Mouse (Mus musculus): ENCODE measurements around the gene Il25. TPM values are rescaled to one million over a fixed set of nuclear protein-coding genes. Genes with fewer than 3 reads are reported as not detected.

Gene Il25
- total RNA-seq (2015; ENCODE audit: low replicate concordance) (not detected in 2 replicates), total RNA-seq (2017; ENCODE audit: low replicate concordance) (not detected in 2 replicates)

GRCm38 (mm10) chr14:54932645-54933150 lies at the start of gene Il25:
Il25 (plus strand) TSS chr14:54932695.
- no peak for ATAC-seq (replicated peaks; ENCODE audit: low FRiP score, poor library complexity, severe bottlenecking)

DNA sequence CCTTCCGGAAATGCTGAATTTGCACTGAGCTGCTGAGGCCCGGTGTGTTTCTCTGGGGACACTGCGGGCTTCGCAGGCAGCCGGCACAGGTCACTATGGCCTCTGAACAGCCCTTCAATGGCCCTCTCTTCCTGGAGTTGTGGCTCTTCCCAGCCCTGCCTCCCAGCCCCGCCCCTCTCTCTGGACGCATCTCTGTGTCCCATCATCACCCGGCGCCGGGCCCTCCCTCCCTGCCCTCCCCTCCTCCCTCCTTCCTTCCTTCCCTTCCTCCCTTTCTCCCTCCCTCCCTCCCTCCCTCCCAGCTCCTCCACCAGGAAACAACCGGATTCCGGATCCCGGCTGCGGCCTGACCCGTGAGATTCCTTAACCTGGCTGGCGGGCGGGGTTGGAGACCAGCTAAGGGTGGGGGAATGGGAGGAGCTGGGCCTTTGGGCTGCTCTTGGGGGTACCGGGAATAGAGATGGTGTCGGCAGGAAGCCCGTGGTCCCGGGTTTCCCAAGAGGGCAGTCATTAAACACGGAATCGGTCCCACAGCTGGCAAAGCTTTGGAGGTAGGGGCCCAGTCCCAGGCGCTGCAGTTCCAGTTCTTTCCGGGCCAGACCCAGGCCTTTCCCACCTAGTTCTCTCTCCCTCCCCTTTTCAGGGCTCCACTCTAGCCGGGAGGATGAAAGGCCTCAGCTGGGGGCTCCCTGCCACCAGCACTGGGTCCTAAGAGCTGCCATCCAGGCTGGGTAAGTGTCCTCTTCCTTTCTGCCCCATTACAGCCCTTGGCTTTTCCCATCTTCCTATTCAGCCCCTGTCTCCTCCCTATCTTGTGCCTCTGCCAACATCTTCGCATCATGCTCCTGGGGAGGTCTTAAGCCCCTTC lies 49.1 kb upstream of the Il25 start, which contains the start of the genes Bcl2l2 and Gm20521:
Gene Bcl2l2 (plus strand): TSS at position 224 of the 868 bp plus-strand sequence.
Gene Gm20521 (plus strand): TSS at position 288 of the 868 bp plus-strand sequence.
- peak; percentile 84 for ATAC-seq (replicated peaks; ENCODE audit: low FRiP score, poor library complexity, severe bottlenecking)

DNA sequence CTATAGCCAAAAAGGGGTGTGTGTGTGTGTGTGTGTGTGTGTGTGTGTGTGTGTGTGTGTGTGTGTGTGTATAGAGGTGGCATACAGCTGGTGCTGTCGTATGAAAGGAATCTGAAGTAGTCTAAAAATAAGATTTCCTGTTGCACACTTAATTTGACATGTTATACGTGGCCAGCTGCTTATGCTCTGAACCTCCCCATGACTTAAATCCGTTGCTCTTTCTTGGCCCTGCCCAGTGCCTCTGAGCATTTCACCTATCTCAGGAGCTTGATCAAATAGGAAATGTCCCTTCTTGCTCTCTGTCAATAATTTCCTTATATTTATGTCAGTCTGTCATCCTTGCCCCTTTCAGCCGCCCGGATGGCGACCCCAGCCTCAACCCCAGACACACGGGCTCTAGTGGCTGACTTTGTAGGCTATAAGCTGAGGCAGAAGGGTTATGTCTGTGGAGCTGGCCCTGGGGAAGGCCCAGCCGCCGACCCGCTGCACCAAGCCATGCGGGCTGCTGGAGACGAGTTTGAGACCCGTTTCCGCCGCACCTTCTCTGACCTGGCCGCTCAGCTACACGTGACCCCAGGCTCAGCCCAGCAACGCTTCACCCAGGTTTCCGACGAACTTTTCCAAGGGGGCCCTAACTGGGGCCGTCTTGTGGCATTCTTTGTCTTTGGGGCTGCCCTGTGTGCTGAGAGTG lies 48.3 kb upstream of the Il25 start:
- no peak for ATAC-seq (replicated peaks; ENCODE audit: low FRiP score, poor library complexity, severe bottlenecking)

DNA sequence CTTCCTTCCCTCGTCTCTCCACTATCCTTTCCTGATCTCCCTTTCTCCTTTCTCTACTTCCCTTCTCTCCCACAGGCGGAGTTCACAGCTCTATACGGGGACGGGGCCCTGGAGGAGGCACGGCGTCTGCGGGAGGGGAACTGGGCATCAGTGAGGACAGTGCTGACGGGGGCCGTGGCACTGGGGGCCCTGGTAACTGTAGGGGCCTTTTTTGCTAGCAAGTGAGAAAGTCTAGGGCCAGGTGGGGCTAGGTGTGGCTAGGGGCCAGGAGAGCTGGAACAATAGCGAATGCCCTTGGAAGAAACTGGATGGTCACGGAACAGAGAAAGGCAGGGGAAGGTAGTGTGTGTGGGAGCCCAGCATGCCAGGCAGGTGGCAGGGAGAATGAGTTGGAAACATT lies 47.2 kb upstream of the Il25 start:
- no peak for ATAC-seq (replicated peaks; ENCODE audit: low FRiP score, poor library complexity, severe bottlenecking)

DNA sequence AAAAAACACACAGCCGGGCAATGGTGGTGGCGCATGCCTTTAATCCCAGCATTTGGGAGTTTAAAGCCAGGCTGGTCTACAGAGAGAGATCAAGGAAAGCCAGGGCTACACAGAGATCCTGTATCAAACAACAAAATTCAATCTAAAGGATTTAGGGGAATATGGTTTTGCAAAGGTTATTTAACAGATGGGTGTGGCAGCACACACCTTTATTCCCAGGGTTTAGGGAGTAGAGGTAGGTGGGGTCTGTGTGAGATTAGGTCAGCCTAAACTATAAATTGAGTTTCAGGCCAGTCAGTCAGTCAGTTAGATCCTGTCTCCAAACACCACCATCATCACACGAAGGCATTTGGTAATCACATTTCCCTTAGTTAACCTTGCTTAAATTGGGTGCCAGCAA lies 40.3 kb upstream of the Il25 start, which contains the start of gene Pabpn1:
Gene Pabpn1 (plus strand): TSS at position 301 of the 400 bp plus-strand sequence.
- ATAC-seq (replicated peaks; ENCODE audit: low FRiP score, poor library complexity, severe bottlenecking) = no peak

GRCm38 (mm10) chr14:54893651-54894181 lies 38.8 kb upstream of the Il25 start:
- peak; percentile 97 for ATAC-seq (replicated peaks; ENCODE audit: low FRiP score, poor library complexity, severe bottlenecking)

DNA sequence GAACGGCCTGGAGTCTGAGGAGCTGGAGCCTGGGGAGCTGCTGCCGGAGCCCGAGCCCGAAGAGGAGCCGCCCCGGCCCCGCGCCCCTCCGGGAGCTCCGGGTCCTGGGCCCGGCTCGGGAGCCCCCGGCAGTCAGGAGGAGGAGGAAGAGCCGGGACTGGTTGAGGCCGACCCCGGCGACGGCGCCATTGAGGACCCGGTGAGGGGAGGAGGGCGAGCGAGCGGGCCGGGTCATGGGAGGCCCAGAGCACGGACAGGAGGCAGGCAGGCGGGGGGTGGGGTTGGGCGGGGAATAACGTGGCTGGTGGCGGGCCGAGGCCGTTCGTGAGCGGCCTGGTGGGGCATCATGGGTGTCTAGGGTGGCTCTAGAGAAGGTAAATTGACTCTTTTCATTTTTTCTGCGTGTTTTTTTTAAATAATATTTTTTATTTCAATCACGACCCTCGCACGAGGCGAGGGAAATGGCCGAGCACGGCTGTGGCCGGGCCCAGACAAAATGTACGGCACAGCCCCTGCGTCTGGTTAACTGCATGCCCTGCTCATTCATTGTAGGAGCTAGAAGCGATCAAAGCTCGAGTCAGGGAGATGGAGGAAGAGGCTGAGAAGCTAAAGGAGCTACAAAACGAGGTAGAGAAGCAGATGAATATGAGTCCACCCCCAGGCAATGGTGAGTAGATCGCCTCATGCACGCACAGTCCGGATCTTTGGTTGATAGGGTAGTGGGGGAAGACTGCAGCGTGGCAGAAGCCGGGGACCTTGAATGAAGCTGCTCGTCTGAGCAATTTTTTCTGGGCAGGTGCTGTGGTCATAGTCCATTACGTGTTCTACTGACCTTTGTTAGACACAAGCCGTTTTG lies 38.0 kb upstream of the Il25 start:
- ATAC-seq (replicated peaks; ENCODE audit: low FRiP score, poor library complexity, severe bottlenecking) = peak; percentile 36; the same call in 1 of the 2 replicates

- ATAC-seq (replicated peaks; ENCODE audit: low FRiP score, poor library complexity, severe bottlenecking) = no peak
Measured at GRCm38 (mm10) chr14:54897445-54897844, 35.0 kb upstream of the Il25 start.

- peak; percentile 56; the same call in 1 of the 2 replicates for ATAC-seq (replicated peaks; ENCODE audit: low FRiP score, poor library complexity, severe bottlenecking)
Measured at GRCm38 (mm10) chr14:54900383-54900782, 32.1 kb upstream of the Il25 start.

DNA sequence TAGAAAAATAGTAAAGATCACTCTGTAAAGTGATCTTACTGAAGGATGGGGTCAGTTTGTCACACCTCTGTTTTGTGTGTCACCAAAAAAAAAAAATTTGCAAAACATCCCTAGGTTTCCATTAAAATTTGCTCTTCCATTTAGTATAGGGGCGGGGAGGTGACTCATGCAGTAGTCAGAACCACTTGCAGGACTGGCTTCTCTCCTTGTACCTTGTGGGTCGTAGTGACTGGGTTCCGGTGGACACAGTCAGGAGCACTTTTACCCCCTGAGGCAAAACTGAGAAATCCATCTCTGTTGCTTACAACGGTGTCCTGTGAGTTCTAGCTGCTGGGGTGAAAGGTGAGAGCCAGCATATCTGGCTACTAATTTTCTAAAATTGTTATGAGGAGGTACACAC lies 28.9 kb upstream of the Il25 start:
- ATAC-seq (replicated peaks; ENCODE audit: low FRiP score, poor library complexity, severe bottlenecking) = no peak

- ATAC-seq (replicated peaks; ENCODE audit: low FRiP score, poor library complexity, severe bottlenecking) = no peak
Measured at GRCm38 (mm10) chr14:54908682-54909081, 23.8 kb upstream of the Il25 start.

DNA sequence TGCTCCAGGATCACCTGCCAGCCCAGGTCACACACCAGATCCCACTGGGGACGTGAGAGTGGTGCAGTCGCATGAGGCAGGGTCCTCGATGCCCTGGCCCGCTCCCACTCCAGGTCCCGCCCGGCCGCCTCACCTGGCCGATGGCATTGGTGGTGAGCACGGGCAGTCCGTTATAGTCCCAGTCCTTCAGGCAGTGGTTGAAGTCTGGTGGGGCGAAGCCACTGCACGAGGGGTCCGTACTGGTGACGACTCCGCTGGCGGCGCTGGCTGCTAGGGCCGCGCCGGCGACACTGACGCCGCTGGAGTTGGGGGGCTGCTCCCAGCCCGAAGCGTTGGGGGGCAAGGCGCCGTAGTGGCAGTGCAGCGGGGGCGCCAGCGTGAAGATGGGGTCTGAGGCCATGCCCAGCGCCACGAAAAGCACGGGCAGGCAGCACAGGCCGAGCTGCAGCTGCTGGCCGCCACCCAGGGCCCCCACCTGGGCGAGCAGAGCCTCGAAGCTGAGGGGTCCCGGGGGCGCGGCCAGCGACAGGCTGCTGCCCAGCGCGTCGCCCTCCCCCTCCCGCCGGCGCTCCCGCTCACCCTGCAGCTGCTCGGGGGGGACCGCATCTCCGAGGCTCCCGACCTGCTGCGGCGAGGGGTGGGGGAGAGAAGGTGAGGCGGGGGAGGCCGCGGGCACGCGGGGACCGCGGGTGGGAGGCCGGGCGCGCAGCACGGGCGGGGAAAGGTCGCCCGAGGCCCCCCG lies 20.2 kb upstream of the Il25 start:
- ATAC-seq (replicated peaks; ENCODE audit: low FRiP score, poor library complexity, severe bottlenecking) = no peak

- no peak for ATAC-seq (replicated peaks; ENCODE audit: low FRiP score, poor library complexity, severe bottlenecking)
Measured at GRCm38 (mm10) chr14:54912886-54913285, 19.6 kb upstream of the Il25 start, which contains the start of gene Slc22a17. Slc22a17 (minus strand) TSS chr14:54913132.

GRCm38 (mm10) chr14:54913343-54913742 lies 19.2 kb upstream of the Il25 start:
- no peak for ATAC-seq (replicated peaks; ENCODE audit: low FRiP score, poor library complexity, severe bottlenecking)

- no peak for ATAC-seq (replicated peaks; ENCODE audit: low FRiP score, poor library complexity, severe bottlenecking)
Measured at GRCm38 (mm10) chr14:54920076-54920685, 12.3 kb upstream of the Il25 start.

GRCm38 (mm10) chr14:54924641-54925348 lies 7.7 kb upstream of the Il25 start:
- 0 out of 2 replicates have a peak, but pooled peaks have one; percentile 33 for ATAC-seq (replicated peaks; ENCODE audit: low FRiP score, poor library complexity, severe bottlenecking)
